Mouse (Mus musculus): ENCODE measurements at regions not wholly inside any gene's neighbourhood (a gene's known extent, or its start where the extent isn't known, plus 50 kb on each side); places are given as distances from the start of the nearest gene placed in this dataset.

DNA sequence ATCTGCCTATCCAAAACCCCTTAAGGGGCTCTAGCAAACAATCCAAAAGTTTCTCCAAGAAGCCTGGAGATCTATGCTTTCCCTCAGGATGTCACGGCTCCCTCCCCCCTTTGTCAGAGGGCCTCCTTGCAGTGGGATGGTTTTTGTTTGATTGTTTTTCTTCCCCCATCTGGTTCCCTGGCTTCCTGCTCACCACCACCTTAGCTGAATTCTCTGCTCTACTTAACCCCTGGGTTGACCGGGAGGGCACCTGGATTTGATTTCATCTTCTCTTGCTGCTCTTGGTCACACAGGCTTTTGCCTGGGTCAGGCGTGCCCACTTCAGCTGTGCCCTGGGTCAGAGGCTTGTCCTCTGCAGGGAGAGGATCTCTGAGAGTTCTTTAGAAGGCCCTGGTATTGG is 72.3 kb upstream of the Spon1 start:
- no peak for TF ChIP-seq MAFK (IDR thresholded peaks at IDR 0.05; ENCODE audit: insufficient read depth, low read depth, low read length)
- TF ChIP-seq HCFC1 (IDR thresholded peaks at IDR 0.05; ENCODE audit: borderline replicate concordance, insufficient read depth, low read length), result no peak

Measured in ES-E14 (cell line).